Mouse (Mus musculus): ENCODE results near the gene Fkrp. TPM values are rescaled to one million over a fixed set of nuclear protein-coding genes. Genes with fewer than 3 reads are reported as not detected.

The Fkrp gene
- polyA plus RNA-seq, 1 experiment from 2014 or later: 30.8 TPM

DNA sequence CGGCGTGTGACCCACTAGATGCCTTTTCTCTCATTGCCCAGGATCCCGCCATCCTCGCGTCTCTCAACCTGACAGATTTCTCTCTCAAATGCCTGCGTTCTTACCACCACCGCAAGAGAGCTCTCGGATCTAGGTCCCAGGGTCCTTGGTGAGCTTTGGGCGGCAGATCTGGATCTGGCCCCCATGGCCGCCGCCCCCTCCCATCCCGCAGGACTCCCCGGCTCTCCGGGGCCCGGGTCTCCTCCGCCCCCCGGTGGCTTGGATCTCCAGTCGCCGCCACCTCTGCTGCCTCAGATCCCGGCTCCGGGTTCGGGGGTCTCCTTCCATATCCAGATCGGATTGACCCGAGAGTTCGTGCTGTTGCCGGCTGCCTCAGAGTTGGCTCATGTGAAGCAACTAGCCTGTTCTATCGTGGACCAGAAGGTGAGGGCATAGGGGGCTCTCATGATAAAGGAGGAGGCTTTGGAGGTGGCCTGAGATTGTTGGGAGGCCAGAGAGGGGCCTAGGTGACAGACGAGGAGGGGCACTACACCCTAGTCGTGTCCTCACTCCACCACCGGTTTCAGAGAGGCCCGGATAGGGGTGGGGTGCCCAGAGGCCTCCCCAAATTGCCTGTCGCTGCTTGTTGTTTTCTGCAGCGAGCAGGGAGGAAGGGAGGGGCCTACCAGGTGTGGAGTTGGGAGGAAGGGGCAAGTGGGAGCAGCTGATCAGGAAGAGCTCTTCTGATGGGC is 27.1 kb upstream of the Fkrp start:
- Histone ChIP-seq H3K9ac (peak overlapping the region; percentile 82), H3K27me3 (no peaks in the 10 kb centered on the region), H3K4me2 (peak overlapping the region; percentile 97), H3K4me1 (replicated peaks) (peaks cover 34% of the 10 kb centered on the region), H3K4me3 (peak overlapping the region; percentile 86), H3K27ac (peak overlapping the region; percentile 88), H3K9me3 (replicated peaks) (no peaks in the 10 kb centered on the region), H3K36me3 (peaks cover 24% of the 10 kb centered on the region)
- WGBS: 2% methylated on average over 33 of the region's 33 CpGs
- no peak for ATAC-seq (replicated peaks; ENCODE audit: insufficient number of reproducible peaks, insufficient read depth, low FRiP score, low read depth)

DNA sequence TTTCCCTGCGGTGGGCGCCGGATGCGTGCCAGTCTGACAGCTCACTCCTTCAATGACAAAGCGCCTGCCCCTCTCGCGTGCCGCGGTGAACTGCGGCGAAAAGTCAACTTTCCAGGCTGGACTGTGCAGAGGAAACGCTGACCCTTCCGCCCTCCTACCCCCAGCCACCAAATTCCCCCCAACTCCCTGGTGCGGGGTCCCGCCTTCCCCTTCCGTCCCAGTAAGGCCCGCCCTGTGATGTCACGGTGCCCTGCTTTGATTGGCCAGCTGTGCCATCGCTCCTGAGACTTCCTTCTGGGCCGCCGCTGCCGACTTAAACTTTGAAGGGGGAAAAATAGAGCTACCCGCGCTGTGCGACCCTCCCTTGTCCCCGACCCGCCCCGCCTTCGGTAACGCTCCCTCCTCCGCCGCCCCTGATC is 26.1 kb upstream of the Fkrp start, which contains the start of gene Prkd2:
Gene Prkd2, plus strand, starts transcription at position 258 of the 419 bp plus-strand sequence.
- H3K27me3 ChIP-seq: no peaks in the 10 kb centered on the region
- no peaks in the 10 kb centered on the region for H3K9me3 ChIP-seq (replicated peaks)
- peak within 1 kb of the TSS; percentile 97 for H3K4me2 ChIP-seq
- H3K9ac ChIP-seq: peak within 1 kb of the TSS; percentile 82
- peaks cover 34% of the 10 kb centered on the region for H3K36me3 ChIP-seq
- 0% methylated on average over 32 of the region's 32 CpGs for WGBS
- ATAC-seq (replicated peaks; ENCODE audit: insufficient number of reproducible peaks, insufficient read depth, low FRiP score, low read depth): peak; percentile 89
- H3K4me3 ChIP-seq: peak within 1 kb of the TSS; percentile 86
- H3K27ac ChIP-seq: peak within 1 kb of the TSS; percentile 88
- H3K4me1 ChIP-seq (replicated peaks): peaks cover 34% of the 10 kb centered on the region

DNA sequence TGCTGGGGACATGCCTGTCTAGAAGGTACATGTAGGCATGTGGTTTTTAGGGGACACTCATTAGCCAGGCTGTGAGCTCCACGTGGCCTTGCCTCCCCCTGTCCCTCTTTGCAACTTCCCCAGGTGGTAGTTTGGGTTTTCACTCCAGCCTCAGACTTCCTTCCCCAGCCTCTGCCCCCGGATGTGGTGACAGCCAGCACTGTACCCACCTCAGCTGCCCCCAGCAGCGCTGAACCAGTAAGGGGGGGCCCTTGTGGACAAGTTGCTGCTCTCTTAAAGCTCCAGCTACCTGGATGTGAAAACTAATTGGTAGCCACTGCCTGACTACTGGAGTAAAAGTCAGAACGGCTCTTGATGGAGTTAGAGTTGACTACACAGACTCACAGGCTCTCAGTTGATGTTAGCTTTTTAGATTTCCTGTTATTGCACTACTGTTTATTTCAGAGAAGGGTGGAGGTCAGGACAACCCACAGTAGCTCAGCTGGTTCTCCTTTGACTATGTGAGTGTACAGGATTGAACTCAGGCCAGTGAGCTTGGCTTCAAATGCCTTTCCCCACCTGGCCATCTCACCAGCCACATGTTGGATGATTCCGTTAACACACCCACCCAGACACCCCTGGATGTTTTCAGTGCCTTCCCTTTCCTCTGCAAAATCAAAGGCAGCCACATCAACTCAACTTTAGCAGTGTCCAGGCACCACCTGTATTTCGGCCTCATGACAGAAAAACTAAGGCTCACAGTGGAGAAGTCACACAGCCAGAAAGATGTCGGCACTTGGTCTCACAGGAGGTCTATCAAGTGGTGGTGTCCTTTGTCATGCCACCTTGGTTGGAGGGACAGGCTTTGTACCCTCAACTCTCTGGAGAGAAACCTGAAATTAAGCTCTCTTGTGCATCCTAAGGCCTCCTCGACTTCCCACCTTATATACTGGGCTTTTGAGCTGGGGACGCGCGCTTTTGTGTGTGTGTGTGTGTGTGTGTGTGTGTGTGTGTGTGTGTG is 25.3 kb upstream of the Fkrp start:
- no peaks in the 10 kb centered on the region for H3K27me3 ChIP-seq
- peak overlapping the region; percentile 97 for H3K4me2 ChIP-seq
- 40% methylated on average over 11 of the region's 11 CpGs for WGBS
- peak overlapping the region; percentile 88 for H3K27ac ChIP-seq
- peaks cover 42% of the 10 kb centered on the region for H3K36me3 ChIP-seq
- H3K9ac ChIP-seq: no peak overlapping the region
- H3K9me3 ChIP-seq (replicated peaks): no peaks in the 10 kb centered on the region
- peaks cover 34% of the 10 kb centered on the region for H3K4me1 ChIP-seq (replicated peaks)
- peak overlapping the region; percentile 86 for H3K4me3 ChIP-seq
- no peak; the same call in 1 of the 2 replicates for ATAC-seq (replicated peaks; ENCODE audit: insufficient number of reproducible peaks, insufficient read depth, low FRiP score, low read depth)

DNA sequence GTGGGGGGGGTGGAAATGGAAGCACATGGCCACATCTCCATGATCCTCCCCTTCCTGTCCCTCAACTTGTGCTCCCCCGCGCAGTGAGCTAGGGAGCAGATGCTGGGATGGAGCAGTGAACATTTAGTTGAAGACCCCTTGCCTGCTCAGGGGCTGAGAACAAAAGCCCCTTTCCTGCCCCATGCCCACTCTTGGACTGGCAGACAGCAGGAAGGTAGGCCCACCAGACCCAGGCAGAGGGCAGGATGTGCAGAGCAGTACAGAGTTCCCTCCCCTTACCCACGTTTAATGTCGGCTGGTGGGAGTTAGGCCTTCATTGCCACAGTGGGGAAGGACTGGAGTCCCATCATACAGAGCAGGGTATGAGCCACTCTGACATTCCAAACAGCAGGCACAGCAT is 24.5 kb upstream of the Fkrp start:
- 61% methylated on average over 4 of the region's 4 CpGs for WGBS
- no peak for ATAC-seq (replicated peaks; ENCODE audit: insufficient number of reproducible peaks, insufficient read depth, low FRiP score, low read depth)
- no peak overlapping the region for H3K4me3 ChIP-seq
- no peaks in the 10 kb centered on the region for H3K27me3 ChIP-seq
- H3K4me1 ChIP-seq (replicated peaks): peaks cover 34% of the 10 kb centered on the region
- H3K27ac ChIP-seq: peak overlapping the region; percentile 88
- no peak overlapping the region for H3K4me2 ChIP-seq
- H3K36me3 ChIP-seq: peaks cover 46% of the 10 kb centered on the region
- no peaks in the 10 kb centered on the region for H3K9me3 ChIP-seq (replicated peaks)
- no peak overlapping the region for H3K9ac ChIP-seq

DNA sequence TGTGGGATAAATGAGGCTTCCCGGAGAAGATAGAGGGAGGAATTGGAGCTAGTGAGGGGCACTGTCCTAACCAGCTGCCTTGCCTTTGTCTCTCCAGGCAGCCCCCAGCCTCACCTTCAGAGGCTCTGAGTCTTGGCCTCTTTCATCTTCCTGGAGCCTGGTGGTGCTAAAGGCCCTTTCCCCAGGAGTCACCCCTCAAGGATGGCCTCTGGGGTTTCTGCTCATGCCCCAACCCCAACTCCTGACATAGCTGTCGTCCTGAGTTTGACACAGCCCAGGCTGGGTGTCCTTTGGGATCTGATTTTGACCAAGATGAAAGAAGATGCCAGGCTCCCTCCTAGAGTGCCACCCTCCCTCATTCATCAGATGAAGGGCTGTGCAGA is 23.6 kb upstream of the Fkrp start:
- H3K36me3 ChIP-seq: peaks cover 47% of the 10 kb centered on the region
- no peak overlapping the region for H3K4me2 ChIP-seq
- 93% methylated on average over 2 of the region's 2 CpGs for WGBS
- no peak for ATAC-seq (replicated peaks; ENCODE audit: insufficient number of reproducible peaks, insufficient read depth, low FRiP score, low read depth)
- no peak overlapping the region for H3K9ac ChIP-seq
- no peaks in the 10 kb centered on the region for H3K27me3 ChIP-seq
- no peak overlapping the region for H3K27ac ChIP-seq
- no peak overlapping the region for H3K4me3 ChIP-seq
- H3K4me1 ChIP-seq (replicated peaks): peaks cover 26% of the 10 kb centered on the region
- no peaks in the 10 kb centered on the region for H3K9me3 ChIP-seq (replicated peaks)

DNA sequence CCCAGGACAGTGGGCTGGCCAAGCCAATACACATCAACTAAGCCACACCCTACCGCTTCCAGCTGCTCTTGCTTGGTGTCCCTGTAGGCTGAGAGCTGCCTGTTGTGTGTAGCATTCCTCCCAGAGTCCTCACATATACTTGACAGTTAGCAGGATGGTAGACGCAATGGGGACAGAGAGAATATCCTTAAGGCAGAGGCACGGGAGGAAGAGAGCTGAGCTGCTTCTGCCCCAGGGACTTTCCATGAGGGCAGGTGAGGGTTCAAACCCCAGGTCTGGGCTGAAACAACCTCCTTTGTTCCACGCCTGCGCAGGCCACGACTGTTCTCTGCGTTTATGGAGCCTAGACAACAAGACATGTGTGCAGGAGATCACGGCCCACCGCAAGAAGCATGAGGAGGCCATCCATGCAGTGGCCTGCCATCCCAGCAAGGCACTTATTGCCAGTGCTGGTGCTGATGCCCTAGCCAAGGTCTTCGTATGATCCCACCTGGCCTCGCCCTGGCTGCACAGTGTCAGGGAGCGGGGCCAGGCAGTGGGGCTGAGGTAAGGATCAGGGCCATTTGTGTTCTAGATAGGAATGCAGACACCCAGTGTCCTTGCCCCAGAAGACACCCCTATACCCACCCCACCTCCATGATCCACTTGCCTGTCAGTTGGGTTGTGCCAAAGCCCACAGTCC is 23.0 kb upstream of the Fkrp start:
- no peak overlapping the region for H3K27ac ChIP-seq
- no peak overlapping the region for H3K4me3 ChIP-seq
- no peaks in the 10 kb centered on the region for H3K9me3 ChIP-seq (replicated peaks)
- ATAC-seq (replicated peaks; ENCODE audit: insufficient number of reproducible peaks, insufficient read depth, low FRiP score, low read depth): no peak
- WGBS: 88% methylated on average over 12 of the region's 12 CpGs
- H3K9ac ChIP-seq: no peak overlapping the region
- H3K36me3 ChIP-seq: peaks cover 53% of the 10 kb centered on the region
- peaks cover 21% of the 10 kb centered on the region for H3K4me1 ChIP-seq (replicated peaks)
- H3K27me3 ChIP-seq: no peaks in the 10 kb centered on the region
- H3K4me2 ChIP-seq: no peak overlapping the region

DNA sequence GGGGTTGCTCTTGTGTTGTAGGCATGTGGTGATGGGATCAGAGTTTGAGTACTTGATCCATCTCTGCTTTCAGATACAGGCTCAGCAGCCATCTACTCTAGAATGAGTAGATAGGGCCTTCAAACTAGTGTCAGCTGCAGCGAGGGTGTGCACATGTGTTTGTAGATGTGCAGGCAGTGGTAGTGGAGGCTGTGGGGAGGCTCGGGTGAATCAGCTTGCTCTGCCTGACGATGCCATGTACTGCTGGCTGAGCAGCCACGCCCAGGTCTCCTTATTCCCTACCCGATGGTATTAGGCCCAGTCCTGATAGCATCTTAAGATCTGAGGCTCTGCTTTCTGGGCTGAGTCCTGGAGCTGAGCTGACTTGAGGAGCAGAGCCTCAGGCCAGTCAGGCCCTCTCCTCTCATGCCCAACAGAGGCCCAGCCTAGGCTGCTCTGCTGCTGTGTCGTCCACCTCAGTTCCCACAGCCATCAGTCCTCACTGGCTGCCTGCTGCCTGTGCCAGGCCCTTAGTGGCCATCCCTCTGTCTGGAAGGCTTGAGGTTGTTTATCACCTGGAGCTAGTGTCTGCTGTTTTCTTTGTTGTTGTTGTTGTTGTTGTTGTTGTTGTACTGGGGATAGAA is 22.4 kb upstream of the Fkrp start:
- no peak overlapping the region for H3K27ac ChIP-seq
- H3K9me3 ChIP-seq (replicated peaks): no peaks in the 10 kb centered on the region
- no peak overlapping the region for H3K9ac ChIP-seq
- peaks cover 15% of the 10 kb centered on the region for H3K4me1 ChIP-seq (replicated peaks)
- H3K36me3 ChIP-seq: peaks cover 58% of the 10 kb centered on the region
- WGBS: 80% methylated on average over 6 of the region's 6 CpGs
- no peak for ATAC-seq (replicated peaks; ENCODE audit: insufficient number of reproducible peaks, insufficient read depth, low FRiP score, low read depth)
- no peak overlapping the region for H3K4me2 ChIP-seq
- no peaks in the 10 kb centered on the region for H3K27me3 ChIP-seq
- H3K4me3 ChIP-seq: no peak overlapping the region

DNA sequence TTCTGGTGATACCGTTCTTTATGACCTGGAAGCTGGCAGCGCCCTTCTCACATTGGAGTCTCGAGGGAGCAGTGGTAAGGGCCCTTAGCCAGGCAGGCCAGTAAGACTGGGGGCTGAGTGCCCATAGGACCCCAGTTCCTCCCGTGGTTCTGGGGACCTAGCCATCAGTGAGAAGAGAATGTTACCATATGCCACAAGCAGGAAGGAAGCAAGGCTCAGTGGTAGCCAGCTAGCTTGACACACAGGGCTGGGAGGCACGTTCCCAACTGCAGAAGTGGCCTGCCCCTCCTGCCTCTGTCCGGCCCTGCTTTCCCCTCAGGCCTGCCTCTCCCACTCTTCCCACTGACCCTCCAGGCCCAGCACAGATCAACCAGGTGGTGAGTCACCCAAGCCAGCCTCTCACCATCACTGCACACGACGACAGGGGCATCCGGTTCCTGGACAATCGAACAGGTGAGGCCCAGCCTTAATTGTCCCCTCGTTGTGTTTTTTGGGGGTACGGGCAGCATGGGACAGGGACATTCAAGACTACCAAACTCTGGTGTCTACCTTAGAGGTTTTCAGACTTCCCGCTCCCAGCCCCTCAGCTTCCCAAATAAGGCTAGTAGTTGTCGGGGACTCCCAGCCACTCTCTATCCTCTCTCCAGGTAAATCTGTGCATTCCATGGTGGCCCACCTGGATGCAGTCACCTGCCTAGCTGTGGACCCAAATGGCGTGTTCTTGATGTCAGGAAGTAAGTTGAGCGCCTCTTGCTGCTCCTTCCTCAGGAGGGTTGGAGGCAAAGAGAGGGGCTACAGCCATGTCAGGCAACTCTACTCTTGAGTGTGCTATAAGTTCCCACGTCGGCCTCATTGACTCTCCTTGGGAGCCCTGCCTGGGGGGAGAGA is 21.6 kb upstream of the Fkrp start:
- H3K27me3 ChIP-seq: no peaks in the 10 kb centered on the region
- ATAC-seq (replicated peaks; ENCODE audit: insufficient number of reproducible peaks, insufficient read depth, low FRiP score, low read depth): no peak
- H3K4me1 ChIP-seq (replicated peaks): peaks cover 10% of the 10 kb centered on the region; the same call in 1 of the 2 replicates
- H3K27ac ChIP-seq: no peak overlapping the region
- no peak overlapping the region for H3K9ac ChIP-seq
- no peak overlapping the region for H3K4me2 ChIP-seq
- WGBS: 91% methylated on average over 18 of the region's 18 CpGs
- H3K36me3 ChIP-seq: peaks cover 66% of the 10 kb centered on the region
- no peak overlapping the region for H3K4me3 ChIP-seq
- H3K9me3 ChIP-seq (replicated peaks): no peaks in the 10 kb centered on the region

DNA sequence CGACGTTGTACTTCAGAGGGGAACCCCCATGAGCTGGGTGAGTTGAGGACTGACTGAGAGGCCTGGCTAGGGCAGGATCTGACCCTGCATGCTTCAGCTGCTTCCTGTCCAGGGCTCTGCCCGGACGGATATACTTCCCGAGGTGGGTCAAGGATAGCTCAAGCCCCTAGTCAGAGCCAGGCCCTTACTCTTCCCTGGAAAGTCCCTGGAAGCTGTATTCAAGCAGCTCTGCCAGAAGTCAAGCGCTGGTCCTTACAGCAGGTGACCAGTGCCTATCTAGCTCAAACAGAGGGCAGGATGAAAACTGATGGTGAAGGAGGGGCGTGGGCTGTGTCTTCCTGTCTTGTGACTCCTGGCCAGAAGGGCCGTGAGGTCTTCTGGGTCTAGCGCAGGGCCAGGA is 13.9 kb upstream of the Fkrp start:
- no peaks in the 10 kb centered on the region for H3K9me3 ChIP-seq (replicated peaks)
- H3K4me3 ChIP-seq: no peak overlapping the region
- H3K36me3 ChIP-seq: peaks cover 83% of the 10 kb centered on the region
- H3K4me2 ChIP-seq: no peak overlapping the region
- no peak overlapping the region for H3K27ac ChIP-seq
- no peak overlapping the region for H3K9ac ChIP-seq
- H3K4me1 ChIP-seq (replicated peaks): peaks cover 20% of the 10 kb centered on the region
- WGBS: 73% methylated on average over 9 of the region's 9 CpGs
- ATAC-seq (replicated peaks; ENCODE audit: insufficient number of reproducible peaks, insufficient read depth, low FRiP score, low read depth): no peak
- no peaks in the 10 kb centered on the region for H3K27me3 ChIP-seq

DNA sequence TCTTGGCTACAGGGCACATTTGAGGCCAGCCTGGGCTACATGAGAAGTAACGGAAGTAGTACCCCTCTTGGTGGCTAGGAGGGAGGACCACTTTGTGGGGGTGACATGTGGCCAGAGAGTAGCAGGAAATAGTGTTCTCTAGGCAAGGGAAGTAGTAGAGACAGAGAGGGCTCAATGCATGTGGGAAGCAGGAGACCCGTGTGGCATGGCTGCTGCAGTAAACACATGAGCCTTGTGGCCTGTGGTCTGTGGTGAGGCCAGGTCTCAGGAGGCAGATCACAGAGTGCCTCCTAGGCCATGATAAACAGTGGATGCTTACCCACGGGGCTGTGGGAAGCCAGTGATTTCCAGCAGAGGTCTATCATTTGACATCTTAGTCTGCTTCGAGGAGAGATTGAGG is 10.7 kb upstream of the Fkrp start:
- Histone ChIP-seq H3K4me2 (no peak overlapping the region), H3K9me3 (replicated peaks) (no peaks in the 10 kb centered on the region), H3K36me3 (peaks cover 62% of the 10 kb centered on the region), H3K9ac (no peak overlapping the region), H3K27me3 (no peaks in the 10 kb centered on the region), H3K4me3 (no peak overlapping the region), H3K27ac (no peak overlapping the region), H3K4me1 (replicated peaks) (peaks cover 38% of the 10 kb centered on the region)
- WGBS: 81% methylated on average over 4 of the region's 4 CpGs
- ATAC-seq (replicated peaks; ENCODE audit: insufficient number of reproducible peaks, insufficient read depth, low FRiP score, low read depth): no peak

Data from heart, embryonic 15.5 days (tissue).